Mouse (Mus musculus) layer of hippocampus, adult 8-10 months (tissue): Measurements from ENCODE around the gene F11r. TPM values are rescaled to one million over a fixed set of nuclear protein-coding genes. Genes with fewer than 3 reads are reported as not detected.
"Not testable (repeated sequence)": the region's sequence is repeated elsewhere in the genome, so short reads cannot be mapped to it uniquely, and the experiment has no call there.

Source experiments
- DNase-seq, 2 experiments: peaks; one replicate each; pipeline ENCODE4 v3.0.0; 2022; ENCODE audit warnings: low spot score in 2 of 2
- total RNA-seq, 4 experiments: library from RNA; stranded (reverse); gene quantifications; 2 replicates each; pipeline ENCODE4 v1.2.4; 2022

F11r gene
- total RNA-seq, 4 experiments from 2014 or later, result 4.8 to 18.6 (median 11.1) TPM

DNA sequence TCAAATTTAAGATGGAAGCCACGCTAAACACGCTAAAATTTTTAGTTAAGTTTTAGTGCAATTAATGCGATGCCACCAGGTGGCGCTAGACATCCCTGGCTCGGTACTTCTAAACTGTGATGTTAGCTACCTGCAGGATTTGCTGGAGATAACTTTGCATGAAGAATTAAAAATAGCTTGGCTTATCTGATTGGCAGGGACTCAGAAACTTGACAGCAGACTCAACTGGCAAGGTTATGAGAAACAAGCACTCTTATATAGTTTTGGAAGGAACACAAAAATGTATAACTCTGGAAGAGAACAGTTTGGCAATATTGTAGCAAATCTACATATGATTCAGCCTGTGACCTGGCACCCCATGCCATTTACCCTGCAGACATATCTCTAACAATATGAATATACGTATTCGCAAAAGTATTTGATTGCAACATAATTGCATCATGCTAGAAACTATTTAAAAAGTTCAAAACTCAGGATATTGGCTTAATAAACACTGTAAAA lies 33.1 kb downstream of the F11r start:
- peak in 1 of 2 experiments; percentile 59 for DNase-seq

DNA sequence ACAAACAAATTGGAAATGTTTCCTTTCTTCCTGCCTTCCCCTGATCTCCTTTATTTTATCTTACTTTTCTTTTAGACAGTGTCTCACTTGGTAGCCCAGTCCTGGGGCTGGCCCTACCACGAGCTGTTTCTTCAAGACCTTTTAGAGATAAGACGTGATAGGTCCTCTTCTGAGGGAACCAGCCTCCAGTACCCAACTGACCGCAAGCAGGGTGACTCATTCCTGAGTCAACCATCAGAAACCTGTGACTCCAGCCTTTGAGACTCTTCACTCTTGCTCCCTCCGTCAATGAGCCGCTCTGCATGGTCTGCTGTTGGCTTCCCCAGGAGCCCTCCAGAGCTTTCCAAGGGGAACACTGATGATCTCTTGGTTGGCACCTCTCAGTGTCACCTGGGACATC lies 33.6 kb downstream of the F11r start:
- no peak for DNase-seq

DNA sequence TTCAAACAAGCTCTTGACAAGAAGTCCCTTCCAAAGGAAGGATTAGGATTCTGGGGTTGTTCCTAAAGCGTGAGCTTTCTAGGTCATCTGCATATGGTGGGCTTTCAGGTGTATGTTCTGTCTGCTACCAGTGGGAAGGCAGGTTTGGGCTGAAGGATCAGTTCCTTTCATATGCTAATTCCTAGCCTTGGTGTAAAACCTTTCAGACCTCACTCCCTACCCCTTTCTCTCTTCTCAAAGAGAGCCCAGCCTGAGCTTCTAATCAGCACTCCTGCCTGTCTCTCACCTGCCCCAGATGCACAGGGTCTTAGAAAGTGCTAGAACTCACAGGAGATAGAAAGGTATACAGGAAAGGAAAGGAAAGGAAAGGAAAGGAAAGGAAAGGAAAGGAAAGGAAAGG lies 34.1 kb downstream of the F11r start:
- no peak for DNase-seq

DNA sequence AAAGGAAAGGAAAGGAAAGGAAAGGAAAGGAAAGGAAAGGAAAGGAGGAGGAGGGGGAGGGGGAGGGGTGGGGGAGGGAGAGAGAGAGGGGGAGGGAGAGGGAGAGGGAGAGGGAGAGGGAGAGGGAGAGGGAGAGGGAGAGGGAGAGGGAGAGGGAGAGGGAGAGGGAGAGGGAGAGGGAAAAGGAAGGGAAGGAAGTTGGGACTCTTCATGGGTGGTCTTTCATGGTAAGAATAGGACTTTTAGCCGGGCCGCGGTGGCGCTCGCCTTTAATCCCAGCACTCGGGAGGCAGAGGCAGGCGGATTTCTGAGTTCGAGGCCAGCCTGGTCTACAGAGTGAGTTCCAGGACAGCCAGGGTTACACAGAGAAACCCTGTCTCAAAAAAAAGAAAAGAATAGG lies 34.6 kb downstream of the F11r start:
- not testable (repeated sequence) for DNase-seq

DNA sequence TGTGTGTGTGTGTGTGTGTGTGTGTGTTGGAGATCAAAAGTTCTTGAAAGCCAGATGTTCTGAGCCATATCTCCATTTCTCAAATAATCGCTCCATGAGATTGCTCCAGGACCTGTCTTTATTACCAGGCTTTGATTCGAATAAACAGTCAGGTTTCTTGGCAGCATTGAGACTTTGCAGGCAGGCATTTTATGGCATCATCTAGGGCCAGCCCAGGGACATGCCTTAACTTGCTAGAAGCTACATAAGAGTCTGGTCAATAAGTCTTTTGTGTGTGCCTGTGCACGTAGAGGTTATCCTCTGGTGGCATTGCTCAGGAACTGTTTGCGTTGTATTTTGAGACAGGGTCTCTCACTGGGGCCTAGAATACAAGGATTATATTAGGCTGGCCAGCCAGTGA lies 36.2 kb downstream of the F11r start:
- DNase-seq, result no peak

DNA sequence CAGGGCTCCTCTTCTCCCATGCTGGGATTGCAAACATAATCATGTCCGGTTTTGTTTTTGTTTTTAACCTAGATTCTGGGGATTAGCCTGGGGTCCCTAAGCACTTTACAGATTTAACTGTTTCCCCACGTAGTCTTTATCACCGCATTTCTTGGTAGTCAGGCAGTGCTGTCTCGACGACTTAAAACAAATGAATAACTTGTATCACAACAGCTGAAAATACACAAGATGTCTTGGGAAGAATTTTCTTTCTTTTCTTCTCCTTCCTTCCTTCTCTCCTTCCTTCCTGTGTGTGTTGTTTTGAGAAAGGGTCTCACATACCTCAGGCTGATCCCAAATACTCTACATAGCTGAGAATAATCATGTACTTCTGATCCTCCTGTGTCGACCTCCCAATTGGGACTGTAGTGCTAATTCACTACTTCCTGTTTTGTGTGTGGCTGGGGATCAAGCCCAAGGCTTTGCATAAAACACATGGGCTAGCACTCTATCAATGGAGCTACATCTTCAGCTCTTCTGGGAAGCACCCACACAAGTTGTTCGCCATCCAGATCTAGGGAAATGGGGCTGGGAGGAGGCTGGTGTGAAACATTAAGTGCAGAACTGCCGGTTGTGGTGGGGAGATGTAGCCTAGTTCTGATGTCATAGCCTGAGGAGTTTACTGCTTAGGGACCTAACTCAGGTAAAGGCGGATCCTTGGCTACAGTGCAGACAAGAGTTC lies 36.7 kb downstream of the F11r start:
- DNase-seq, result no peak

DNA sequence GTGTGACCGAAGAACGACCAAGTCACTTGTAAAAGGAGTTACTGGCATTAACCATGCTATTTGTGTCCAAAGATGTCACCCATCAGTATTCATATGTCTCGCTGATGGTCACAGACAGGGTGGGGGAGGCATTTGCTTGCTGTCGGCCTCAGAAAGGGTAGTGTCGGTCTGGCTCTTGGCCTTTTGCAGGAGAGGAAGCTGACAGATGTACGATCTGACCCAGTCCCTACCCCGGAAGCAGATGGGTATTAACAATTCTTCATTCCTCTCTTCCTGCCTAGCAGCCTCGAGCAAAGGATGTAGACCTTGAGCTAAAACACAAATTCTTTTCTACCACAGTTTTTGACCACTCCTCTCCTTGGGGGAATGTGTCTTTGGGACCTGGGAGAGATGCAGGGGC lies 39.8 kb downstream of the F11r start:
- no peak for DNase-seq

DNA sequence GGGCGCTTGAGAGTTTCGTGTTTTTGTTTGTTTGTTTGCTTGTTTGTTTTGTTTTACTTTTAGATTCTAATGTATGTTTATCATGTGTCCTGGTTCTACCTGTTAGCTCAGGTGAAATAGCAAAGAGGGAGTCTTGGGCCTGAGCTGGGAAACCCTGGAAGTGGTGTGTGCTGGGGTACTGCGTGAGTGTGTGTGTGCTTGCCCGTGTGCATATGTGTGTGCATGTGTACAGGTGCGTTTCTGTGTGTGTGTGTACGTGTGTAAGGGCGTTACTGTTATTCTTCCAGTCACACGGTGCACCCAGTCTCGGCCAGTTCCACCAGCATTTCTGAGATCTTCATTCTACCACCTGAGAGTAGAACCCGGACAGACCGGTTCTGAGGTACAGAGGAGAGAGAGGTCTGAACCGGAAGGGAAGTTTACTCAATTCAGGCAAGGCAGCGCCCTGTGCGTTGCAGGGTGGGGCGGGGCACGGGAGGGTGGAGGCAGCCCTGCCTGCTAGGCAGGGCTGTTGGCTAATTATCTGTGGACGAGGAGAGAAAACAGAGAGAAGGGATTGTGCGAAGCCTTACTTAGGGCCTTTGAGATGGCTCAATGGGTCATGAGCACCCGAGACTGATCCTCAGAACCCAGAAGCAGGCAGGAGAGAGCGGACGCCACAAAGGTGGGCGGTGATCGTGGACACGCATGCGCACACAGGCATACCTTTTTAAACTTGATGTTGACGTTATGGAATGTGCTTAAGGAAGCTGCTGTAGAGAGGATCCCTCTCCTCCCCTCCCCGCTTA lies 40.6 kb downstream of the F11r start:
- no peak for DNase-seq

DNA sequence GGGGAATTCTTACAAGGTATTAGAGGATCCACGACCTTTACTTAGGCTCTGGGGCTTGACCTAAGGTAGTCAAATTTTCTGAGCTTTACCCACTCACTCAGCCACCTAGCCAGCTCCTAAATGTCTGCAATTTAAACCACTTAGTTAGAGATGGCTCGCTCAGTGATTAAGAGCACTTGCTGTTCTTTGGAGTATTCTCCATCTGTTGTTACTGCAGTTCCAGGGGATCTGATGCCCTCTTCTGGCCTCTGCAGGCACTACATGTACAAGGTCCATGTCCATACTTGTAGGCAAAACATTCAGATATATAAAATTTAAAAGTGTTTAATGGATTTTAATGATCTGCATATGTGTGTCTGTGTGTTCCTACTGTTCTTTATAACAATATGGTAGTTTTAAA lies 41.6 kb downstream of the F11r start:
- DNase-seq, result peak; percentile 55 to 86

DNA sequence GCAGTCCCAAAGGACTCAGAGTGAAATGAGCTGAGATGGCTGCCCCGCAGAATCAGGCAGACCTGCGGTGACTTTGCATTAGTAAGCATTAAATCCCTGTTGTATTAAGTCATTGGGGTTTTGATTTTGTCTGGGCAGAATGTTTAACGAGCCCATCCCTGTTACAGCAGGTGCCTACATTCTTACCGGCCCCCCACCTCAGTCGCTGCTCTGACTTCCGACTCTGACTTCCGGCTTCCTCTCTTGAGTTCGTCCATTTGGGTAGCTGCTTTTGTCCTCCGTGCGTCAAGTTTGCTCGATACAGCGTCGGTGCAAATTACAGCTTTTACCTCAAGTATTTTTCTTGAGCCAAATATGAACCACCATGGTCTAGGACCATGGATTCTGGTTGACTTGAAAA lies 56.9 kb downstream of the F11r start:
- DNase-seq, result no peak

DNA sequence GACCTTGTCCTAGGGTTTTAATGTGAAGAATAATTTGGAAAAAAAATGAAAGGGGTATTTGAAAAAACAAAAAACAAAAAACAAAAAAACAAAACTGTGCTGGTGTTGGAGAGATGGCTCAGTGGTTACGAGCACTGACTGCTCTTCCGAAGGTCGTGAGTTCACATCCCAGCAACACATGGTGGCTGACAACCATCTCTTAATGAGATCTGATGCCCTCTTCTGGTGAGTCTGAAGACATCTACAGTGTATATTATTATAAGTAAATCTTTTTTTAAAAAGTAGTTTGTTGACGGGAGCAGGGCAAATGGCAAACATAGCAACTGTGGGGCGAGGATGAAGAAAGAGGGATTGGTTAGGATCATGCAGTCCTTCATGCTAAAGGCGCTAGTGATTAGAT lies 58.0 kb downstream of the F11r start:
- no peak for DNase-seq

DNA sequence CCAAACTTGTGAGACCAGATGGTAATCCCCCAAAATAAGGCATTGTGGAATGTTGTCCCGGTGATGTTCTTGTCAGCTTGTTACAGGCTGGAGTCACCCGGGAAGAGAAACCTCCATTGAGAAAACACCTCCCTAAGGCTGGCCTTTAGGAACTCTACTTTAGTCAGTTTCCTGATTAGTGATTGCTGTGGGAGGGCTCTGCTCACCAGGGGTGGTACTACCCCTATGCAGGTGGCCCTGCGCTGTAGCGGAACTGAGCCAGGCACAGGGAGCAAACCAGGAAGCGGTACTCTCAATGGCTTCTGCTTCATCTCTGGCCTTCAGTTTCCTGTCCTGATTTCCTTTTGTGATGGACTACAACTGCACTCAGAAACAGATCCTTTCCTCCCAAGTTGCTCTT lies 62.5 kb downstream of the F11r start:
- DNase-seq, result no peak

DNA sequence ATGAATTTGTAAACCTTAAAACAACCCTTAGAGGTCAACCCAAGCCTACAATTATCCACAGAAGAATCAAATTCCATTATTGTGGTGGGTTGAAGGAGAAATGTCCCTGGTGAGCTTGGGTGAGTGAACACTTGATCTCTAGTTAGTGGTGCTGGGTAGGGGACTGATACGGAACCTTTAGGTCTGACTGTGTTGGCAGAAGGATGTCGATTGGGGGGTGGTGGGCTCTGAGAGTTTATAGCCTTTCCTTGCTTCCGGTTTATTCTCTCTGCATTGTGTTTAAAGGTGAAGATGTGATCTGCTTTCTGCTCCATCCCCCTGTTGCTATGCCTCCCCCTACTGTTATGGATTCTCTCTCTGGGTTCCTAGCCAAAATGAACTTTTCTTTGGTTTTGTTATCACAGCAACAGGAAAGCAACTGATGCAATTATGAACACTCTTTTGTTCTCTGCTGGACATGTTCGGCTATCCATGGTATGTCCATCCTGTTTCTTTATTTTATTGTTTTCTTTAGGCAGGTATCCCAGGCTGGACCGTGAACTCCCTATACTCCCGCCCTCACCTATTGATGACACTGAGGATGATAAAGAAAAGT lies 63.8 kb downstream of the F11r start:
- DNase-seq, result no peak

DNA sequence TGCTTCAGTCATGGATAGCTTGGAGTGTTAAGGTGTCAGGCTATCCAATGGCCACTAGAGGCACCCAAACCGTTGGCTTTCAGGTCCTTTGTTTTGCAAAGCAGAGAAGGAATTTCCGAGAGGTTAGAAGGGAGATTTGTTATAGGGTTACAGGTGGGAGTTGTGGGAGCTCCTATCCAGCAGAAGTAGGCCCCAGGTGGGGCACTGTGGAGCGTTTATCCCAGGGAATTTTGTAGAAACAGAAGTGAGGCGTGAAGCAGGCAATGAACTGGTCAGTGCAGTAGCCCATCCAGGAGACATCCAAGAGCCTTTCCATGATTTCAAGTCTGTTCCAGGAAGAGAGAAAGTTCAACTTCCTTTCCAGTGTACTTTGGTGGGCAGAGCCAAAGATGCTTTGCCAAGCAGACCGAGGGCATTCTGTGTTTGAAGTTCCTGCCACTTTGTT lies 64.3 kb downstream of the F11r start:
- DNase-seq, result no peak

DNA sequence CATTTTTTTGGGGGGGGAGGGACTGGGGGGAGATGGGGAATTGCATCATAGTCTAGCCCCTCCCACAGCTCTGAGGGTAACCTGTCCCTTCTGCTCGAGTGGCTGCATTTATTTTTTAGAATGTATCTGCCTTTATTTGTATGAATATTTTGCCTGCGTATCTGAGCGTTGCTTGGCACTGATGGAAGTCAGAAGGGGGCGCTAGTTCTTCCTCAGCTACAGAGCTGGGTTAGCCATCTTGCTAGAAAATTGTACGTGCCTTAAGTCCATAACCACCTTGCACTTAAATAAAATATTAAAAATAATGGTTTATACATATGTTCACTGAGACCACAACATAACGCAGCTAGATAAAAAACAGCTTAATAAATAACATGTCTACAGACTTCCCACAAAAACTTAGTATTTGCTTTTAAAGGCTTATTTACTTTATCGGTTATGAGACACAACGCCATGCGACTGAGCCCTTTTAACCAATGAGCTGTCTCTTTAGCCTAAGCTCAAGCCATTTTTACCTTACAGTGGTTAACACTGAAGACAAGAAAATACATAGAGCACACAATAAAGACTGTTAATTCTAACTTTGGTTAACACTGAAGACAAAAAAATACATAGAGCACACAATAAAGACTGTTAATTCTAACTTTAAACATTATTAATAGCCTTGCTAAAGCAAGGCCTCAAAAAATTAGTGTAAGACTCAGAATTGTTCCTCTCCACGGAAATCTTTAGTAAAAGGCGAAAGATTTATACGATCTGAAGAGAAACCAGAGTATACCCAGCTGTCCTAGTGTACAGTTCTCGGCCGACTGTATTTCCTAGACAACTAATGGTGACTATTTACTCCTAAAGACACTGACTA lies 65.3 kb downstream of the F11r start:
- DNase-seq, result peak in 1 of 2 experiments; percentile 30

DNA sequence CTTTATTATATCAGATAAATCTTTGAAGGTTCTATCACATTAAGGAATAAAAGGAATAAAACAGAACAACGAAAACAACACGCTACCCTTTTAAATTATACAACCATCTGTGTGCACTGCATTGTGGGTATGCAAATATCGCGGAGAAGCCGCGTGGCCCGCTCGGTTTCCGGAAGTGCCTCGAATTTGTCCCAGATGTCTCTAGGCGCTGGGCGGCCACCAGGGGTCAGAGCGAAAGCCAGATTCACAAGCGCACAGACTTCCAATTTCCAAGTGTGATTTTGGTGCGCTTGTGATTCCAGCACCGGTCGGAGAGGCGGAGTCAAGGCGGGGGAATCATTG lies 65.9 kb downstream of the F11r start, which contains the start of gene Alyref2:
Gene Alyref2 (plus strand): TSS at position 229 of the 342 bp plus-strand sequence.
- DNase-seq, result peak; percentile 91 to 95

DNA sequence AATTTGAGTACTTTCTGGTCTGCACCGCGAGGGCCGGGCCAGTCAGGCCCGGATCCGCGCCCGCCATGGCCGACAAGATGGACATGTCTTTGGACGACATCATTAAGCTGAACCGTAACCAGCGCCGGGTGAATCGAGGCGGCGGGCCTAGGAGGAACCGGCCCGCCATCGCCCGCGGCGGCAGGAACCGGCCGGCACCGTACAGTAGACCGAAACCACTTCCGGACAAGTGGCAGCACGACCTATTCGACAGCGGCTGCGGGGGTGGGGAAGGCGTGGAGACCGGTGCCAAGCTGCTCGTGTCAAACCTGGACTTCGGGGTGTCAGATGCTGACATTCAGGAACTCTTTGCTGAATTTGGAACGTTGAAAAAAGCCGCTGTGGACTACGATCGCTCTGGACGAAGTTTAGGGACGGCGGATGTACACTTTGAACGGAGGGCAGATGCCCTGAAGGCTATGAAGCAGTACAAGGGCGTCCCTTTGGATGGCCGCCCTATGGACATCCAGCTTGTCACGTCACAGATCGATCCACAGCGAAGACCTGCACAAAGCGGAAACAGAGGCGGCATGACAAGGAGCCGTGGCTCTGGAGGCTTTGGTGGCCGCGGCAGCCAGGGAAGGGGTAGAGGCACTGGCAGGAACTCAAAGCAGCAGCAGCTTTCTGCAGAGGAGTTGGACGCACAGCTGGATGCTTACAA lies 66.4 kb downstream of the F11r start:
- peak; percentile 48 to 52 for DNase-seq

DNA sequence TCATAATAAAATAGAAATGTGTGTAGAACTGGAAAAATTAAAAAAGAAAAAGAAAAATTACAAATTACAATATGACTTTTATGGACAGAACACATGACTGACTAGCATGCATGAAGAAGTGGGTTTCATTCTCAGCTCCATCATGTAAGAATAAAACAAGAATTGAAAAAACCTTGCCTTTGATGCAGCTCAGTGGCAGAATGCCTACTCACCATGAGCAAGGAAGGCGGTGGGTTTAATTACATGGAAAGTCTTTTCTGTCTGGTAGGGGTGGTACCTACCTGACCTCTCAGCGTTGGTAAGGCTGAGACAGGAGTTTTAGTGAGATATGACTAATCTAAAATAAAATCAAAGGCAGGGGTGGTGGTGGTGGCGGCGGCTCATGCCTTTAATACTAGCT lies 67.3 kb downstream of the F11r start:
- DNase-seq, result no peak

DNA sequence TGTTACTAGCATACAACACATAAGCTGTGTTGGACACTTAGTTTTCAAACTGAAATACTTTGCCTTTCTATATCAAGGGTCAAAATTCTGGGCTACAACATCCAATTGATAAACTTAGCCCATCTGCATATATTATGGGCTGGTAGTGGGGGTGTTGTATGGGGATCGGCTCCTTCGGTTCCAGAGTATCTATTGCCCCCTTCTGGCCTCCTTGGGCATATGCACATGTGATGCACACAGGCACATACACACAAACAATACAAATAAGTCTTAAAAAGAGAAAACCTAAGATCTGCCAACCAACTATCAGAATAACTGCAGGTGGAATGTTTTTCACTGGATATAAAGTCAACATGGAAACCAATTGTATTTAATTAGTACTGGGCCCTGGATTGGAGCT lies 75.9 kb downstream of the F11r start:
- no peak for DNase-seq

DNA sequence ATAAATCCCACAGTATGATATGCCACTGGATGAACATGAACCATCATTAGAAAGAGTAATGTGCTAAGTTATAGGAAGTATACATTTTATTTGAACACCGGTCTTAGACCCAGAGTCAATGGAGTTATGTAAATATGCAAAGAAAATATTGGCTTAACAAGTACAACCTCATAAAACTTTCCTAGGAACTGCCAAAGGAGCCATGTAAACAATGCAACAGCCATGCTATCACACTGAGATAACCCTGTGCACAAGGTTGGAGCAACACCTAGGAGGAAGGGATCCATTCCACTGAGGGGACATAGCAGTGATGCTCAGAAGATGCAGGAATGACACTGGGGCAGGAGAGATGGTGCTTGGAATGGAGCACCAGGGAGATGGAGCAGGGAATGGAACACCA lies 76.4 kb downstream of the F11r start:
- no peak for DNase-seq
